Mouse (Mus musculus) ovary, adult 10 weeks (tissue): Measurements from ENCODE around the gene Ccdc3. TPM values are rescaled to one million over a fixed set of nuclear protein-coding genes. Genes with fewer than 3 reads are reported as not detected.

Experiments
- polyA plus RNA-seq: library from polyadenylated mRNA; stranded (reverse); fragments of 350-450 nt; fragmentation: Illumina TruSeq; extraction: RNeasy Lipid Tissue Mini Kit (QIAGEN cat#74804); gene quantifications from one replicate; pipeline ENCODE4 v1.2.3, GENCODE M21; 2014

Ccdc3 gene
- 82.6 TPM for polyA plus RNA-seq

GRCm38 (mm10) chr2:5137500-5138286 lies at the start of gene Ccdc3:
Gene Ccdc3 (plus strand): TSS chr2:5137776.

Other genes starting within 250 kb of the Ccdc3 start
- gene Phyh, start 218.8 kb upstream of the Ccdc3 start, polyA plus RNA-seq = 278 TPM
- gene Ucma, start 161.7 kb upstream of the Ccdc3 start, polyA plus RNA-seq = not detected
- 3.4 TPM for gene Mcm10, start 125.0 kb upstream of the Ccdc3 start, polyA plus RNA-seq
- gene Optn, start 73.7 kb upstream of the Ccdc3 start, polyA plus RNA-seq = 10.0 TPM